Mouse (Mus musculus): ENCODE data around the gene Gpld1.

The Gpld1 gene

DNA sequence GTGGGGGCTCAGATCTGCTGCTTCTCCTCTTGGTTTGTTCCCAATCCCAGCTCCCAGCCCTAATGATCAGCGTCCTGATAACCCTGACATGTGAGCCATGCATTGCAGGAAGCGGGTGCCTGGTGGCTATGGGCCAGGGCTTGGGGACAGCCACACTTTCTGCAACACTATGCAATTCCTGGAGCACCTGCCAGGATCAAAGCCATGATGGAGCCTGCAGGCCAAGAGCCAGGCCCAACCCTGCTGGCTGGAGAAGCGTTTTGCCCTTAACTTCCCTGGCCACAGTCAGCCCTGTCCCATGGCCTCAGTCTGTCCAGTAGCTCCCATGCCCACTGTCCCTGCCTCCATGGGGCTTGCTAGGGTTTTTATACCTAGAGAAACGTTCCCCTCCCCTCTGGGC, 79.4 kb downstream of the Gpld1 start:
- DNase-seq (ENCODE audit: low spot score): no peak

- DNase-seq (ENCODE audit: low spot score): no peak
Measured at GRCm38 (mm10) chr13:25023129-25023528, 80.2 kb downstream of the Gpld1 start.

DNA sequence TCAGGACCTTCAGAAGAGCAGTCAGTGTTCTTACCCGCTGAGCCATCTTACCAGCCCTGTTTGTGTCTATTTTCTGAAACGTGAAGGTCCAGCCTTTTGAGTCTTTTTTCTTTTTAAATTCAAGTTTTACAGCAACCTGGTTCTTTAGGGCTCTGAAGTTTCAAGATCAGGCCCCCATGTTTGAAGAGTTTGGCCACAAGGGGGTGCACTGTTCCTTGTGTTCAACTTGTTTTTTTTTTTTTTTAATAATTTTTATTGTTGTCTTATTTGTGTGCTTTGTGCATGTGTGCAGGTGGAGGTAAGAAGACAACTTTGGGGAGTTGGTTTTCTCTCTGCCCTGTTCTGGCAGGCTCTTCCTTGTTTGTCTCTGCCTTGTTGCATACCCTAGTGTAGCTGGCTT, 81.7 kb downstream of the Gpld1 start:
- peak; percentile 37 for DNase-seq (ENCODE audit: low spot score)

DNA sequence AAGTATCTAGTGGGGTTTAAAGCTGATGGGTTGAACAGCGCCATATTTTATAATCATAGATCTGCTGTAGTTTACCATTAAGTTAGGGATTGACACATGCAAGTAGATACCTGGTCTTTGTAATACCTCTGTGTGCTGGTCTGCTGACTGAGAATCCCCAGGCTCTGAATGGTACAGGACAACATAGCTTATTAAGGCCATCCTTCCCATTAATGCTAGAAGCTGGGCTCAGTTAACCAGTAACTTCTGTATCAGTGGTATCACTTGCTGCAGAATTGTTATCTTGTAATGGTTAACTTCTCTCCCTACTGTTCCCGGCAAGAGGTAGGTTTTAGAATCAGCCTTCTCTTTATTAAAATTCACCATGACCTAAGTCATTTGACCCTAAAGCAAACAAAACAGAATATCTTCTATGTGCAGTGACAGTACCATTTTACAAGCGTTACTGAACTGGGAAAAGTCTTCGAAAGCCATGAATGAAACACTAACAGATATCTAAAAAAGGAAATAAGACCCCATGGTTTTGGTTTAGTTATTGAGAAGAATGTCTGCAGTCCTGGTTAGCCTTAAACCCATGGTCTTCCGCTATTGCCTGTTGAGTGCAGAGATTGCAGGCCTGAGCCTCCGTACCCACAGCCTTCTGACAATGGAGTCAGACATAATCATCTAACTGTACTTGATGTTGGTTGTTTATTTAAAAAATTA, 83.6 kb downstream of the Gpld1 start:
- no peak for DNase-seq (ENCODE audit: low spot score)

DNA sequence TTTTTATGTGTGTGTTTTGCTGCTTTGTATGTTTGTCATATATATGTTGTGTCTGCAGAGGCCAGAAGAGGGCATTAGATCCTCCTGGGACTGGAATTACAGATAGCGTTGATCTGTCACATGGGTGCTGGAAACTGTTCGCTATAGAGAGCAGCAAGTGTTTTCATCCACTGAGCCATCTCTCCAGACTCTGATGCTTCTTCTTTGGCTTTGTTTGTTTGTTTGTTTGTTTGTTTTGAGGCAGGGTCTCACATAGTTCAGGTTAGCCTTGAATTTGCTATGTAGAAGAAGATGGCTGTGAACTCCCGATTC, 84.1 kb downstream of the Gpld1 start:
- no peak for DNase-seq (ENCODE audit: low spot score)

GRCm38 (mm10) chr13:25039488-25039887, 96.5 kb downstream of the Gpld1 start:
- no peak for DNase-seq (ENCODE audit: low spot score)

Measured in adipocyte (in vitro differentiated cells).